Mouse (Mus musculus) kidney, postnatal 25 days (tissue): ENCODE measurements around the gene Fbxo17.

ENCODE experiments used
- DNase-seq, 2 experiments: peaks; one replicate each; pipeline ENCODE4 v3.0.0; 2021; ENCODE audit warnings: mixed read lengths in 2 of 2

The Fbxo17 gene

DNA sequence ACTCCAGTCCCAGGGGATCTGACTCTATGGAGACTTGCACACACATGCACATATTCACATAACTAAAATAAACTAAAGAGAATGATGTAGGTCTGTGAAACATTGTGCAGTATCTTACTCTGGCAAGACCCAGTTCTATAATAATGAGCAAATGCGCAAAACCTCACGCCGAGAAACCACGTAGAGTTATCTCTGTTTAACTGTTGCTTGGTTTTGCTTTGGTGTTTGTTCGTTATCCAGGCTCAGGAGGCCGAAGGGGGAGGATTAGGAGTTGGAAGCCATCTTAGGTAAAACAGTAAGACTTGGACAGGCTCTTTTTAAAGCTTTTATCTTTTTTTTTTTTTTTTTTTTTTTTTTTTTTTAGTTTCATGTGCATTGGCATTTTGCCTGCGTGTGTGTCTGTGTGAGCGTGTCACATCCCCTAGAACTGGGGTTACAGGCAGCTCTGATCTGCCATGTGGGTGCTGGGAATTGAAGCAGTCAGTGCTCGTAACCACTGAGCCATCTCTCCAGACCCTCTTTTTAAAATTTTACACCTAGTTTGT is 52.9 kb downstream of the Fbxo17 start:
- DNase-seq: no peak

DNA sequence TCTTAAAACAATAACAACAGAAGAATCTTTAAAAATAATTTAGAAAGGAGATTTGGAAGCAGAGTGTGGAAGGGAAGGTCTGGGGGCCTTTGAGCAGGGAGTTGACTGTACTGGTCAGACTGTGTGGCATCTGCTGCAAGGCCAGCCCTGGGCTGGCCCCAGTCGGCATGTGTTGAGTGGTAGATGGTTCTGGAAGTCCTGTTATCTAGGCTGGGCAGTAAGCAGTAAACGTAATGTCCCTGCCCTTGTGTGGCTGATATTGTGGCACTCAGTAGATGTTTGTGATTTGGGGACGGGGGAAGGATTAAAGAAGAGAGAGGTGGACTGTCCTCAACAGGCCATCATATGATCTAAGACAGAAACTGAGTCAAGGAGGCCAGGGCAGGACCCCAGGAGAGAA is 53.7 kb downstream of the Fbxo17 start:
- no peak for DNase-seq

GRCm38 (mm10) chr7:28771867-28772266 is 55.3 kb downstream of the Fbxo17 start:
- DNase-seq: peak in 1 of 2 experiments; percentile 50

DNA sequence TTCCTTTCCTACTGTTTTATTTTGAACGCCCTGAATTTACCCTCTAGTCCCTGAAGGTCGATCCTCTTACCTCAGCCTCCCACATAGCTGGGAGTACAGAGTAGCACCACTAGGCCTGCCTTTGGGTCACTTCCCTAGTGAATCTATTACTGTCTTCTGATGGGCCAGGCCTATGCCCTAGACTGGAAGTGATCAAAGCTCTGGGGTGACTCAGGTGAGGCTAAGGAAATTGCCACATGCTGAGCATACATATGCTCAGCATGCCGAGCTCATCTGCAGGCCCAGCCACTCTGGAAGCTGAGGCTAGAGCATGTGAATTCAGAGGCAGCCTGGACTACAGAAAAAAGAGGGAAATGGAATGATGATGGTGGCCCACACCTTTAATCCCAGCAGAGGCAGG is 56.6 kb downstream of the Fbxo17 start:
- DNase-seq: no peak

GRCm38 (mm10) chr7:28774164-28774563 is 57.6 kb downstream of the Fbxo17 start:
- no peak for DNase-seq

DNA sequence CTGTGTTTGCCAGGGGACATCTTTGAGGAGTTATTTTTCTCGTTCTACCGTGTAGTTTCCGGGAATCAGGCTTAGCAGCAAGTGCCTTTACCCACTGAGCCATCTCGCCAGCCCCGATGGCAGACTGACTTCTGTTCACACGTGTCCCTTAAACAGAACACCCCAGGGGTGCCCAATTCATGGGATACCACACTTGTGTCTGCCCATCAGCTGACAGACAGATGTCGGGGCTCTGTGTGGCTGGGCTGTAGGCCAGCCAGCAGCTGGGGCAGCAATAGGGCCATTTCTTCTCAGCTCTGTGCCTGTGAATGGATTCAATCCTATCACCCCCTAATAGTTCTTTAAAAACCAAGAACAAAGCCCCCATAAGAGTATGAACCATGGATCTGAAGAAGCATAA is 58.5 kb downstream of the Fbxo17 start:
- DNase-seq: no peak

GRCm38 (mm10) chr7:28778825-28779224 is 62.2 kb downstream of the Fbxo17 start:
- no peak for DNase-seq

DNA sequence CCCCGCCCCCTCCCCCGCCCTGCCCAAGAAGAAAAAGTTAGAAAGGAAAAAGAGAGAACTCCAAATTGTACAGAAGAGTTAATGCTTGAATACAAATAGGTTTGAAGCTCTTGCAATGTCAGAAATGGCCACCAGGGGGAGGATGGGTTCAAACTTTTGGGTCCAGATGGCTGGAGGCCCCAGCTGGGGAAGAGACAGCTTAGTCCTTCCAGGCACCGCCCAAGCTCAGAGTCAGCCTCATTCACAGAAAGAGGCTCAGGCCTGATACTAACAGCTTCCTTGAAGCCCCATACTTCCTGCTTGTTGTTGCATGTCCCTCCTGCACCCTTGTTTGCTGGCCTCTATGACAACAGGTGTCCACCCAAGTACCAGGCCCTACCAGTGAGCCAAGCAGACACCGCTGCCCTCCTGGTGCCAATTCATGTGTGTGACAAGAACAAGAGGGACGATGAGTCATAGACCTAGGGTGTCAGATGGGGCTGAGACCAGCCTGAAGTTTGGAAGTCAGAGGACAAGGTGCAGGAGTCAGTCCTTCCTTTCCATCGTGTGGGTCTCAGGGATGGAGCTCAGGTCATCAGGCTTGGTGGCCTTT is 63.6 kb downstream of the Fbxo17 start:
- peak; percentile 84 to 94 for DNase-seq

GRCm38 (mm10) chr7:28780857-28781256 is 64.3 kb downstream of the Fbxo17 start:
- peak in 1 of 2 experiments; percentile 43 for DNase-seq

DNA sequence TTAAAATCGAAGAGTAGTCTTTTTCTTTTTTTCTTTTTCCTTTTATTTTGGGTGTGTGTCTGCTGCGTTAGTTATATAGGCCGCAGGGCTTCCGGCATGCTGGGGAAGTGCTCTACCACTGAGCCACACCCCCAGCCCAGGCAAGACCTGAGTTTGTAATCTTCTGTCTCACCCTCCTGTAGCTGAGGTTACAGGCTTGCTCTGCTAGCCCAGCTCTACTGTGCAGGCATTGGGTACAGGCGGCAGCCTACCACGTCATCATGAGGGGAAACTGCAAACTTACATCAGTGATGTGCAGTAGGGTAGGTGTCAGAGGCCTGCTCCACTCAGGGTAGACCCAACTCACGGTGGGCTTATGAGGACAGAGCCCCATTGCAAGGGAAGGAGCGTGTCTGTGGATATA is 64.7 kb downstream of the Fbxo17 start:
- DNase-seq: no peak

DNA sequence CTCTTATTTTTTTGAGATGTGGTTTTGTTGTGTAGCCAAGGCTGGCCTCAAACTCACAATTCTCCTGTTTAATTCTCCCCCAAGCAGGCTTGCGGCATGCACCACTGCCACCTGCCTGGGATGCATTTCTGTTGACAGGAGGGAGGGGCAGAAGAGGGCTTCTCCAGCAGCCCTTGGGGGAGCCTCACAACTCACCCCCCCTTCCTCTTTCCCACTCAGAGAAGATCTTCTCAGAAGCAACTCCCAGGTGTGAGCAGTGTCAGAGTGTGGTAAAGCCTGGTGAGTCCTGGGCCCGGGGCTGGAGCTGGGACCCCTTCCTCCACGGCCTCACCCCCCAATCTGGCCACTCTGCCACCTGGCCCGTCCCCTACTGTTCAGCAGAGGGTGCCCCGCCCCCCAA is 68.6 kb downstream of the Fbxo17 start:
- DNase-seq: no peak
